Mouse (Mus musculus): ENCODE measurements around the gene Rpl34.

The Rpl34 gene

GRCm38 (mm10) chr3:130730189-130730653 is at the start of gene Rpl34:
Gene Rpl34 (minus strand): TSS chr3:130730398.
- peak; percentile 91 to 93 for DNase-seq

- no peak for DNase-seq
Measured at GRCm38 (mm10) chr3:130768172-130768571, 38.0 kb upstream of the Rpl34 start.

GRCm38 (mm10) chr3:130764091-130764490 is 33.9 kb upstream of the Rpl34 start:
- no peak for DNase-seq

DNA sequence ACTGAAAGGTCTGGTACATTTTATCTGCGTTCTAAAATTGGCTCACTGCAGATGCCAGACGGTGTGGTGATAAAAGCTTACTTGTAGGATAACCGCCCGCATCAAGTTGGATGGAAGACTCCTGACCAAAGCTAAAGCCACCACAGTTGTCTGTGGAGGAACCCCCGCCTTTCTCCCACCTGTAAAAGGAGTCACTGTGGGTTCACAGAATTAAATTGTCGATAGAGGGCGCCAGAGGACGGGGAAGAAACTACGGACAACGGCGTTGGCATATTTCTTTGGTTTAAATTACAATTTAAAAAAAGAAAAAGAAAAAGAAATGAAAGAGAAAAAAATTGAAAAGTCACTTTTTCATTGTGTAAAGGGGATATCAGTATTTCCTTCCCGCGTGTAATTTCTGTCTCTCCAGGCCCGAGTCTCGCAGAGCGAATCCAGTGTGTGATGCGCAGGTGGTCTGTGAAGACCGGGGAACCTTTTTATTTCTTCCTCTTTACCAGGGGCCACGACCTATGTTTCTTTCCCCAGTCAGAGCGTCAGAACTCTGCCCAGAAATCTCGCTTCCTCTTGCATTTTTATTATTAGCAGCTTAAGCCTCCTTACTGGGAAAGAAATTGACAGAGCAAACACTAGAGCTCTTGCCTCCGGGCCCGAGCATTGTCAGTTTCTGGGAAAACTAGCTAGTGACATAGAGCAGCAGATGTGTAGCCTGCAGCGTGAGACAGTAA is 30.7 kb upstream of the Rpl34 start:
- peak; percentile 37 to 44 for DNase-seq

DNA sequence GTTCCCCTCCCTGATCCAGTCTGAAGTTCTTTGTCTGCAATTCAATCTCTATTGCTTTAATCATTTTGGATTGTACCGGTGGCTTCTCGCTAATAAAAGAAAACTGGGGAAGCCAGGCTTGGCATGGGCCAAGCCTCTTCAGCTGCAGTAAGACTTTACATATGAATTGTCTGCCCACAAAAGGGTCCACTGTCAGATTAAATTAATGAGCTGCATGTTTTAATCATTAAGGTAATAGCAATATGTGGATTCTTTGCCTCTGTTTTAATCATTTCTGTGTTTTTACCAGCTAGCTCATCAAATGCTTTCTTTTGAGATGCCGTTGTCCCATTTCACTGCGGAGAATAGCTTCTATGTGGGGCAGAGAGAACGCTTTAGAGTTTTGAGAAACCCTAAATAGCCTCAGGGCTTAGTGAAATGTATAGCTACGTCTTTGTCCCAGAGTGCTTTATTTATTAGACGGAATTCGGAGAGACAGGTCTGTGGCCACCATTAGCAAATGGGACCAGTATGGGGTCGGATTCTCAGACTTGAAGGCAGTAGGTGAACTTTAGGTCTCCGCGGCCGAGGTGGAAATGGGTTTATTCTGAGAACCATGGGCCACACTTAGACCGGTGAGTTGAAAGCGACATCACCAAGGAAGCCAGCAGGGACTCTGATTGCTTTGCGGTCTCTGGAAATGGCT is 28.1 kb upstream of the Rpl34 start:
- DNase-seq, result no peak

DNA sequence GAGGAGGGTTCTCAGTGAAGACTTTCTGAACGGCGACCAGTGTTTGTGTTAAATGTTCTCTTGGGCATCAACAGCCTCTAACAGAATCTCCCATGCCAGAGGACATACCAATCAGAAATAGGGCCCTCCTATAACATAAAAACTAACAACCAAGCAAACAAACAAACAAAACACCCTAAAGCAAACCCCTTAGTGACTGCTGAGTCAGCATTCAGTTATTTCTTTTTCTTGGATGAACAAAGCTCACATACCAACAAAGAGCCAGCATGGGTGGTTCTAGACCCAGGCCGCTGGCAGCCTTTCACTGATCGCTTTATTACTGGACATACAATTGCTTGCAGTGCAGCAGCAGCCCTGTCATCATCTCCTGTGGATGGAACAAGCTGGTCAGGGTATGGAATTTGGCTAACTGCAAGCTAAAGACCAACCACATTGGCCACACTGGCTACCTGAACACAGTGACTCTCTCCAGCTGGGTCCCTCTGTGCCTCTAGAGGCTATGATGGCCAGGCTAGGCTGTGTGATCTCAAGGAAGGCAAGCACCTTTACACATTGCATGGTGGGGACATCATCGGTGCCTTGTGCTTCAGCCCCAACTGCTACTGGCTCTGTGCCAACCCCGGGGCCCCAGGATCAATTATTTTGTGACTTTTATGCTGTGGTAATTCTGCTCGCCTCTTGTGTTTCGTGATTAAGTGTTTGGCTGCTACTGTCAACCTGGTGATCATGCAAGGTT is 27.1 kb upstream of the Rpl34 start:
- no peak for DNase-seq

GRCm38 (mm10) chr3:130749206-130749605 is 19.0 kb upstream of the Rpl34 start:
- no peak for DNase-seq

DNA sequence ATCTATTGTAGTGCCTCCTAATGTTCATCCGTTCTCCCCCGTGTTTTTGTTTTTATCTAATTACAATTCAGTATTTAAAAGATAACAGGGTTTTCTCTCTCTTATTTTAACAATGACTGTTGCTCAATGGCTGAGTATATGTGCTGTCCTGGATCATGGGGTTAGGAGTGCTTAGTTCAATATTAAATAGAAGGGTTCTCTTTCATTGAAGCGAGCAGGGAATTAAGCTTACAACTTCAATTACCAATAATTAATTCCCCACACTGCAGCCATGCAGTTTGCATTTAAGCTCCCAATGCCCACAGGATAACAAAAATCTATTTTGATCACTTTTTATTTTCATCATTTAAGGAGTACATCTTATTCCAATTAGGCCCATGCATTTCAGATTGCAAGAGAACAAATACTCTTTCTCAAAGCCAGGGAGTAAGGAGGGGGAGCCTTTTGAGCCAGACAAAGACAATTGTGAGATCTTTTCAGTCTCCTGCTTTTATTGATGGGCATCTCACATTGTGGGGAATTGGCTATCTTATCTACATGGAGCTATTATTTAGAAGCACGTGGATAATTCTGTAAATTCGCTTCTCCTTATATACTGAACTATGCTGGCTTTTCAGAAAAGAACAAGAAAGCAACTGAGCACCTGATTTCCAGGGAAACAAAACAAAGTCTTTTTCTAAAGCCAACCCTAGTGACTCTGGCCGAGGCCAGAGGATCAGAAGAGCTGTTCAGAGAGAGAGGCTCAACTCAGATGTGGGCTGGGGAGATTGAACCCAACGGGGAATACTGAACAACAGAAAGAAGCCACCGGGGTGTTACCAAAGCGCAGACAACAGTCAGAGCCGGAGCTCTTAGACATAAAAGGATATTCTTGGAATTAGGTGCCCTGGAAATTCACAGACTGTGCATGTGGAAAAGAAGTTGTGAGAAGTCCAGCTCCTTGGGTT is 16.7 kb upstream of the Rpl34 start:
- no peak for DNase-seq

DNA sequence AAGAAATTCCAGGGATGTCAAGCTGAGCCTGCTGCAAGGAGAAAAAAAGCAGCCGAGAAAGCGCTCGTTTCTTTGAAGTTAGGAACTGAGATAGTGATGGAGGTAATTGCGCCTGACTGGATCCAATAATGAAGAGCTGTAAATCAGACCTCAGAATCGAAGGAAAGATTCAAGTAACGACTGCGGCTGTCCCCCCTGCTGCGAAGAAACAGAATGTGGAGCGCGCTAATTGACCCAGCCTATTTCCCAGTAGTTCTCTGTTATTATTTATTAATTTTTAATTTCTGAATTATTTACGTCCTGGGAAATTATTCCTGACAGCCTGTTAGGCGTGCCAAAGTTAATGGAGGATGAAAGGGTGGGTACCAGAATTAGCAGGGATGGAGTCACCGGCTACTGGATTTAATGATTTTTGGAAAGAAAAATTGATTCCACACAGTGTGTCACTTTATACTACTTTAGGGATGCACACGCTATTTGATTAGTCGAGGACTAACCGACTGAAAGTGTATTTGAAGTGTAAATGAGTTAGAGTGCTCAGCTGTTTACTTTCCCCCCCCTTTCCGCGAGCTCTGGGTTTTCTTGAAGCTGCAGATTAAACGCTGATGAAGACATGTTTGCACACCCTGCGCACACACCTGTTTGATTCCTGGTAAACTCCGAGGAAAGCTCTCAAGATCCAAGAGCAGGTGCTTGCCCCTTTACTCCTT is 7.6 kb upstream of the Rpl34 start:
- DNase-seq, result no peak

- no peak for DNase-seq
Measured at GRCm38 (mm10) chr3:130736758-130737157, 6.6 kb upstream of the Rpl34 start.

GRCm38 (mm10) chr3:130729472-130730188 is 568 bp downstream of the Rpl34 start:
- peak in 1 of 2 experiments; percentile 6 for DNase-seq

DNA sequence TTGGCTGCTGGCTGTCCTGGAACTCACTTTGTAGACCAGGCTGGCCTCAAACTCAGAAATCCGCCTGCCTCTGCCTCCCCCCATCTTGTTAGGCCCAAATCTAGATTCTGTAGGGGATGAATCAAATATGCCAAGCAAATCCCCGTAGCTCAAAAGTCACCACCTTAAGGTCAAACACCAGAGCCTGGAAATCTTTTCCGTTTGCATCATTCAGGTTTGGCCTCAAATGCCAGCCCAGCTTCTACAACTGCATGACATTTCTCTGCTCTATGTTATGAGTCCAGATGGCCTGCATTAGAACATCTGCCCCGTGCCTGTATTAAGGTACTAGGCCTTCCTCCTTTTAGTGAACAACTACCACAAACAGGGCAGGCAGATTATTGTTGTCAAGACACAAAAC is 2.5 kb downstream of the Rpl34 start:
- no peak for DNase-seq

- DNase-seq, result no peak
Measured at GRCm38 (mm10) chr3:130727036-130727435, 3.2 kb downstream of the Rpl34 start.

DNA sequence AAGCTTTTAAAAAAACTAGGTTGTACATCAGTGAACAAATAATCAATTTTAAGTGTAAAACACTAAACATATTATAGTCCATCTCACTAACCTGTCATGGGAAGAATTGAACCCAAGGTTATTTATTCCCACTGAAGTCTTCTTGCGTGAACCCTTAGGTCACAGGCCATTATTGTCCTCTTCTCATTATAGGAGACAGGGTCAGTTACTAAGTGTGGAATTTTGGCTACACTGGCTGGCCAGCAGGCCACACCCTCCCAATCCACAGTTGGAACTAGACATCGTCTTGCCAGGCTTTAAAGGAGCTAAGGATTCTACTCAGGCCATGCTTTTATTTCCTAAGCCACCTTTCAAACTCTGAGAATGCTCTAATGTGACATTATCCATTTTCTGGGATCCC is 4.5 kb downstream of the Rpl34 start:
- no peak for DNase-seq

- no peak for DNase-seq
Measured at GRCm38 (mm10) chr3:130722733-130723478, 7.3 kb downstream of the Rpl34 start.

DNA sequence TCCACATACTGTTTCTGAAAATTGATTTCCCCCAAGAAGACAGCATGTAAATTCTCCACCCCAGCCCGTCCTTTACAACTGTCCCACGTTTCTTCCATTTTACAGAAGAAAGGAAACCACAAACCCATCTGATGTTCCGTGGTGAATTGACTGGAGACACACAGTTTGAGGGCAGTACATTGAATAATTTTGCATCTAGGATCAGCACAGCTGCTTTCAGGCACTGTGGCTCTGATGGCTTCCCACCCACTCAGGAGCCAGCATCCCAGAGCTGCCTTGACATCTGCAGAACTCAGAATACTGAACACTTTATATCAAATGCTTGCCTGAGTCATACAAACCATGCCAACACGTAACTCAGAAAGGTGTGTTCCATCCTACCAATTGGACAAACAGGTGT is 10.0 kb downstream of the Rpl34 start:
- no peak for DNase-seq

GRCm38 (mm10) chr3:130718871-130719270 is 11.3 kb downstream of the Rpl34 start:
- no peak for DNase-seq

DNA sequence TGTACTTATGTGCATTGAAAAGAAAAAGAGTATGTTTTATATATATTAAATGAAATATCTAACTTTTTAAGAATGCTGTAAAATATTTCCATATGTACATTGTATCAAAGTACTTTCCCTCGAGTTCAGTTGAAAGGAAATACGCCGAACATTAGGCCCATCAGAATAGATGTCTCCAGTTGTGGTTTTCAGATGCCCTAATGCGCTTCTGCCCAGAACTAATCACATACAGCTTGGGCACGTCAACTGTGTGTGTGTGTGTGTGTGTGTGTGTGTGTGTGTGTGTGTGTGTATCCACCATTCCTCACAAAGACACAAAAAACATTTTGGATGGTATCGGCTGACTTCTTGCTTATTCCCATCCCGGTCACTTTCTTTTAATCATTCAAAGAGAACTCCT is 13.6 kb downstream of the Rpl34 start:
- DNase-seq, result no peak

DNA sequence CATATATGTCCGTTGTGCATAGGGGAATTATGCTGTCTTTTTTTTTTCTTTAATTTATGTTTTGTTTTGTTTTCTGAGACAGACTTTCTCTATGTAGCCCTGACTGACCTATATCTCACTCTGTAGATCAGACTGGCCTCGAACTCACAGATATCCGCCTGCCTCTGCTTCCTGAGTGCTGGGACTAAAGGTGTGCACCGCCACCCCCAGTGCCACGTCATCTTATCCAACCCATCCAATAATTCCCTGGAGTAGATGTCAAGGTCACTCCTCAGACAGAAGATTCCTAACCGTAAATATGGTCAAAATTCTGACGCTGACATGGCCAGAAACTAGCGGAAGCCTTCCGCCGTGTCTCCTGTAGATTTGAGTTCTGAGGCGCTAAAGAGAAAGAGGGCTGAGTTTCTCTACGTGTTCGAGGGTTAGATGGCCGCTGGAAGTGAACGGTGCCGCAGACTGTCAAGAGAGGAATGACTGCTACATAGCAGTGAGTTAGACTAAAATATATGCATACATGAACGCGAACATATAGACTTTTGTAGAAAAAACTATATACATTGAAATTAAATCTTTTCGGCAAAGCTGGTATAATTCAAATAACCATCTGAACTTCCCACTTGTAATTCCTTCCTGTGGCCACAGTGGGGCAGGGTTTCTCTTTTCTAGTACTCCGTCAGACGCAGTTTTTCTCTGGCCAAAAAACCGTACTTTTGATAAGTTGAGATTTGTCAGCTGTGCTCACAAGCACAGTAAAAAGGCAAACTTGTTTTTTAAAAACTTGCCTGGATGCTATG is 15.2 kb downstream of the Rpl34 start:
- DNase-seq, result peak; percentile 64 to 69

DNA sequence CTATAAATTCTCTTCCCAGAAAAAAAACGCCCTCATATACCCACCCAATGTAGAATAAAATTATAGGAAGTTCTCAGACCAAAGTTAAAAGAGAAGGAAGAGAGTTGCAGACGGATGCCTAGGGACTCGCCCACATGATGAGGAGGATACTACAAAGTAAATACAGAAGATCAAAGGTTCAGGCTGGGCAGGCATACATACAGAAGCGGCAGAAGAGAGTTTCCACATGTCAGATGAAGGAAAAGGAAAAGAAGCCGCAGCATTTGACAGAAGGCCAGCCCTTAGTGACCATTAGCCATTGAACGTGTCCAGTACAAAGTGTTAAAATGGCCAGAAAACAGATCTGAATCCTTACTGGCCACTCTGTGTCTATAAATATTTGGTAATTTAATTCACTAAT is 17.3 kb downstream of the Rpl34 start:
- no peak for DNase-seq
